Mouse (Mus musculus): ENCODE results near the gene Bloc1s6.
A peak's percentile ranks its signal among the peaks of the same experiment; 100 is the strongest.

The Bloc1s6 gene

DNA sequence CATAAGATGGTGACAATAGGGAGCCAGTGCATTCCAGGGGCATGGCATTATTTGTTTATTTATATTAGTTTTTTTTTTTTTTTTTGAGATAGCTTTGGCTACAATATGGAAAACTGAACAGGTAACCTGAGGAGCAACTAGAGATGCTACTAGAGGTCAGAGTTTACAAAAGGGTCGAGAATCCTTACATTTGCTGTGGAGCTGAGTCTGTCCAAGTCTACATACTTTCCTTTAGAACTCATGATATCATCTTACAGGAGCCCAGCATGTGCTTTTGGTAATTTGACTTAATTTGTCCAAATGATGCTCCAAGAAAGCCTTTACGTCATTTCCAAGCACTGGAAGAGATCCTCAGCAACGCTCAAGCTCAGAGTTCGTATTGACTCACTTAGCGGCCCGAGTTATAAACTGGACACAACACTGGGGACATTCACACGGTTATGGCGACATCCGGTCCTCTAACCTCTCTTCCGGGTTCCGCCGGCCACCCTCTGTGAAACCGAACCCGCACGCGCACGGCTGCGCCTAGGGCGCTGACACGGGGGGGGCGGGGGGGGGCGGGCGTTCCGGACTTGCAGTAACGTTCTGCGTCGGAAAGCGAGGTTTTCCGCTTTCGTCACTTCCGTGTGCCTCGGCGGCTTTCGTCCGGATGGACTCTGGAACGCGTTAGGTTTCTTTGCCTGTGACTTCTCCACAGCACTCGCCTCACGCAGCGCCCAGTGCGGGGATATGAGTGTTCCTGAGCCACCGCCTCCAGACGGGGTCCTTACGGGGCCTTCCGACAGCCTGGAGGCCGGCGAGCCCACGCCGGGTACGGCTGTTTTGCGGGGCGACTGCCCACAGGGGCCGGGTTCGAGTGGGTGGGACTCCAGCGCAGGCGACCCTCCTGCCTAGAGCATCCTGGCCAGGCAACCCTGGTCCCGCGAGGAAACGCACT lies at the start of gene Bloc1s6:
Bloc1s6 (plus strand) TSS at position 610 of the 937 bp plus-strand sequence.
- peak; percentile 93 for DNase-seq (ENCODE audit: low spot score)

GRCm38 (mm10) chr2:122697526-122697925 lies 40.8 kb upstream of the Bloc1s6 start:
- DNase-seq (ENCODE audit: low spot score) = no peak

DNA sequence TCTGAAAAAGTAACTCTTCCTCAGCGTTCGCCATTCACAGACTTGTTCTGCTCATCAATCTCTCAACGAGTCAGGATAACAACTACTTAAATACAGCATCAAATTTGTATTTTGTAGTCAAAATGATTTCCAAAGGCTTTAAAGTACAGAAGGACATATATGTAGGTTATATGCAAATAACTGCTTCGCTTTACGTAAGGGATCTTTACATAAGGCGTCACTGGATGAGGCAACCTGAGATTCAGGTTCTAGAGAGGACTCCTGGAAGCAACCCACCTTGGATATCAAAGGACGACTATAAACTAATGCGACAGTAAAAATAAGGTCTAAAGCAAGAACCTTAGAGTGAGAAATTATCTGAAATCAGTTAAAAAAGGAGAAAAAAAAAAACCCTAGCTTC lies 37.3 kb upstream of the Bloc1s6 start:
- DNase-seq (ENCODE audit: low spot score) = no peak

- no peak for DNase-seq (ENCODE audit: low spot score)
Measured at GRCm38 (mm10) chr2:122701871-122702180, 36.5 kb upstream of the Bloc1s6 start.

GRCm38 (mm10) chr2:122702181-122703036 lies 35.9 kb upstream of the Bloc1s6 start, which contains the start of gene Slc30a4:
Gene Slc30a4 (minus strand): TSS chr2:122702663.
- DNase-seq (ENCODE audit: low spot score) = peak; percentile 68

- no peak for DNase-seq (ENCODE audit: low spot score)
Measured at GRCm38 (mm10) chr2:122704572-122704971, 33.7 kb upstream of the Bloc1s6 start.

DNA sequence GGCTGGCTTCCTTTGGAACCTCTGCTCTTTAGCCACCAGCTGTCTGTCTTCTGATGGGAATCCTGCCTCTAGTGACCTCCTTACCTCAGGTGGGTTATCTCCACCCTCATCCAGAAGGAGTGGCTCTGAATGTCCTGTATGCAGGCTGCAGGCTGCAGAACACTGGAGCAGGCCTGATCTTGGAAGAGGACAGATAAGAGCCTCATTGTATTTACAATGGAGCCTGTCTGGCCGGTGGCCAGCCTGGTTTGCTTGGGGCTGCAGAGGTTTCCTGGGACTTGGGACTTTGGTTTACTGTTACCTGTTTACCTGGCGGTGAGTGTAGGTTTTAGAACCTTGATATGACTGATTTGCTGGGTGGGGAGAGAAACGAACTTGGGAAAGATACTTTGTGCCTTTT lies 30.2 kb upstream of the Bloc1s6 start:
- no peak for DNase-seq (ENCODE audit: low spot score)

GRCm38 (mm10) chr2:122709156-122709555 lies 29.1 kb upstream of the Bloc1s6 start:
- DNase-seq (ENCODE audit: low spot score) = no peak

- no peak for DNase-seq (ENCODE audit: low spot score)
Measured at GRCm38 (mm10) chr2:122711911-122712310, 26.4 kb upstream of the Bloc1s6 start.

DNA sequence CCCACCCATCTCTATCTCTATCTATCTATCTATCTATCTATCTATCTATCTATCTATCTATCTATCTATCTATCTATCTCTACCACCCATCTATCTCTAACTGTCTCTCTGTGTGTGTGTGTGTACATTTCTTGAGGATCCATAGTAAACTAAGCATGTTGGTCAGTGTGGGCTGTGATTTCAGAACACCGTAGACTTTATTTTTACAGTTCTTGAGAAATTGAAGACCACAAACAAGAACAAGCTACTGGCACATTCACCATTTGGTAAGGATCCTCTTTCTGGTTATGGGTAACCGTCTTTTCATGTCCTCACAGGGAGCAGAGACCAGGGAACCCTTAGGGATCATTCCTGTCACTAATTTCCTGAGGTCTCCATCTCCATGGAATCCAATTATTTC lies 25.5 kb upstream of the Bloc1s6 start:
- DNase-seq (ENCODE audit: low spot score) = no peak

DNA sequence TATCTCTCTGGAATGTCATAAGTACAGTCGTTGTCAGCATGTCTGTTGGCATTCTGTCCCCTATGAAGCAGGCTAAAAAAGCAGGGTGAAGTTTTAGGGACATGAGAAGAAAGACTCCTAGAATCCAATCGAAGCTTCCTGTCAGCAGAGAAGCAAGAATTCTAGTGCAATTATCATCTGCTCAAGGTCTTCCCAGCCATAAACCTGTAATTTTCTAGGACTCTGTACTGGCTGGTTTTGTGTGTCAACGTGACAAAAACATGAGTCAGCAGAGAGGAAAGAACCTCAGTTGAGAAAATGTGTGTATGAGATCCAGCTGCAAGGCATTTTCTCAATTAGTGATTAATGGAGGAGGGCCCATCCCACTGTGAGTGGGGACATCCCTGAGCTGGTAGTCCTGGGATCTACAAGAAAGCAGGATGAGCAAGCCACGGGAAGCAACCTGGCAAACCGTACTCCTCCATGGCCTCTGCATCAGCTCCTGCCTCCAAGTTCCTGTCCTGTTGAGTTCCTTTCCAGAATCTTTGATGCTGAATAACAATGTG lies 23.1 kb upstream of the Bloc1s6 start:
- no peak for DNase-seq (ENCODE audit: low spot score)

GRCm38 (mm10) chr2:122716301-122716842 lies 21.9 kb upstream of the Bloc1s6 start:
- no peak for DNase-seq (ENCODE audit: low spot score)

GRCm38 (mm10) chr2:122719232-122719631 lies 19.1 kb upstream of the Bloc1s6 start:
- no peak for DNase-seq (ENCODE audit: low spot score)

- DNase-seq (ENCODE audit: low spot score) = no peak
Measured at GRCm38 (mm10) chr2:122720564-122720963, 17.7 kb upstream of the Bloc1s6 start.

GRCm38 (mm10) chr2:122725604-122726003 lies 12.7 kb upstream of the Bloc1s6 start:
- no peak for DNase-seq (ENCODE audit: low spot score)

- DNase-seq (ENCODE audit: low spot score) = no peak
Measured at GRCm38 (mm10) chr2:122731456-122731855, 6.8 kb upstream of the Bloc1s6 start.

DNA sequence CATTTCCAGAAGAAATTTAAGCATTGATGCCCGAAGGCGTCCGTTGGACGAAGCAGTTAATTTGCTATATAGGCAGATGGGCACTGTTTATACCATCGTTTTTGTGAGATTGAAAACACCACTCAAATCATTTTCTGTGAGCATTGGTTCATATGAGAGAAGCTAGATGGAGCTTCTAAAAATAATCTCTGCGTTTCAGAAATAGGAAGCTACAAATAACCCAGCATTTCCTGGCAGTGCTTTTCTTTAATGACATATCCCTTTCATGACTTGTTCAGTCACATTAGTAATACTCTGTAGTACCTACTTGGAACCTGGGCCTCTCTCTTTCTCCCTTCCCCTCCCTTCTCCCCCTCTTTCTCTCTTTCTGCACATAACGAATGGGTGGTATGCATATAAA lies 720 bp downstream of the Bloc1s6 start:
- DNase-seq (ENCODE audit: low spot score) = peak; percentile 15

DNA sequence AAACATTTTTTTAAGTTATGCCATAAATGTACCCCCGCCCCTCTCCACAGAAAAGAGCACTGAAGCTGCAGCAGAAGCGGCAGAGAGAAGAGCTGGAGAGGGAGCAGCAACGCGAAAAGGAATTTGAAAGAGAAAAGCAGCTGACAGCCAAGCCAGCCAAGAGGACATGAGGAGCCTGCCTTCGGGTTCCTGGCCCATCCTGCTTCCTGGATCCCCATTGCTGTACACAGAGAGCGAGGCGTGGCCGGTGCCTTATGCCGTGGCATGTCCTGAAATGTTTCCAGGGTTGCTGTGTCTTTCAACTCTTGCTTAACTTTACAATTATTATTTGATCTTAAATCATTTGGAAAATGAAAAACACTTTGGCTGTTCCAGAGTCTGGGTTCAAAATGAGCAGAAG lies 8.2 kb downstream of the Bloc1s6 start:
- no peak for DNase-seq (ENCODE audit: low spot score)

DNA sequence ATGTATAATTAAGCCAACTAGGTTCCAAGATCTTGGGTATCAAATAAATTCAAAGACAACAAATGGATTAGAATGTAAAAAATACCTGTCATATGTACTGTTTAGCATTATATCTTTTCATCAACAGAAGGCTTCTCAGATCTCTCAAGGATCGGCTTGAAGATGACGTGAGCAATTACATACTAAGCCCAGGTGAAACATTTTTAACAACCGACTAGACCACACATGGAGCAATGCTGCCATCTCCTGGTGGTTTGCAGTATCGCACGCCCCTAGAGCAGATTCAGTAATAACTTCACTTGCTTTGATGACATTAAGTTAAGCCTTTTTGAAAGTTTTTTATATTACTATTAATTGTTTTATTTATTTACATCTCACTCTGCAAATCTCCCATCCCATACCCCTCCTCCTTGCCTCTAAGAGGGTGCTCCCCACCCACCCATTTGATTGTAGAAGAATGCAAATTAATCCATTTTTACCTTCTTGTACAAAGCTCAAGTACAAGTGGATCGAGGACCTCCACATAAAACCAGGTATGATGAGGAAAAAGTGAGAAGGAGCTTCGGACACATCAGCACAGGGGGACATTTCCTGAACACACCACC lies 15.5 kb downstream of the Bloc1s6 start:
- peak; percentile 68 for DNase-seq (ENCODE audit: low spot score)

DNA sequence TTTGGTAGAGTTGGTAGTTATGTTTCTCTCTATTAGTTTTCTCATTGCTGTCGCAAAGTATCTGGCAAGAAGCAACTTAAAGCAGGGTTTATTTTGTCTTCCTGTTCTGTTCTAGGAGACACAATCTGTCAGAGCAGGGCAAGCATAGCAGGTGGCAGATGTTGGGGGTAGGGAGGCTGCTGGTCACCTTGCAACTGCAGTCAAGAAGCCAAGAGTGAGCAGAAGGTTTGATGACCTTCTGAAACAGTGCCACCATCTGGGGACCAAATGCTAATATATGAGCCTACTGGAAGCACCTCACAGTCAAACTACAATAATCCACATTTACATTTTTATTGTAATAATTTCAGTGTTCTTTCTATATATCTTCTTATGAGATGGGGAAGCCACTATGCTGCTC lies 21.5 kb downstream of the Bloc1s6 start:
- DNase-seq (ENCODE audit: low spot score) = no peak

DNA sequence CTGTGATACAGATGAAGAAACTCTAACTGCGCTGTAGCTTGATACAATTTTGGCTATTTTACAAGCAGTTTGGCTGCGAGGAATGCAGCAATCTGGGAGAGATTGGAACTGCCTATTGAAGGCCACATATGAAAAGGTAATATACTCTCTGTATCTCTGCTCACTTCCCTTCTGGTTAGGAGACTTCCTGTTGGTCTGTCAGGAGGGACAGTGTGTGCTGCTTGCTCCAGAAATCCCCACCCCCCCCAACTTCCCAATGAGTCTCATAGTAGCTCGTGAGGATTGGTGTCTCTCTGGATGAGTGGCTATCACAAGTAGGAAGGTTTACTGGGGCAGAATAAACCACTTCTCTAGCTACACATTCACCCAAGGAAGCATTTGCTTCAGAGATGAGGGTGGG lies 24.7 kb downstream of the Bloc1s6 start:
- no peak for DNase-seq (ENCODE audit: low spot score)

DNA sequence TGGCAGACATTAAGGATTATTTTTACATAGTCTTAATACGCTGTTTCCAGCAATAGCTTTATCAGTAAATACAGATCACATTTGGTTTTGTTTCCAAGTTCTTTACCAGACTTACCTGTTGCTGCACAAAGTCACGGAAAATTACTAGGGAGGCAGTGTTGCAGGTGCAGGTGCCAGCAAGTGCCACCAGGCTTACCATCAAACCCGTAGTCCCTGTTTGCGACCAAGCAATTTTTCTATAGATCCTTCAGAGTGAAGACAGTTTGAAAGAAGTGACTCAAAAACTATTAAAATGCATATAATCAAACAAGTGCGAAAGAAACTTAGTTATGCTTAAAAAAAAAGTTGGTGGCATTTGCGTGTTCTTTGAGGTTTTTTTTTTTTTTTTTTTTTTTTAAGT lies 26.2 kb downstream of the Bloc1s6 start:
- no peak for DNase-seq (ENCODE audit: low spot score)
